Mouse (Mus musculus): ENCODE measurements around the gene Usp2.

DNA sequence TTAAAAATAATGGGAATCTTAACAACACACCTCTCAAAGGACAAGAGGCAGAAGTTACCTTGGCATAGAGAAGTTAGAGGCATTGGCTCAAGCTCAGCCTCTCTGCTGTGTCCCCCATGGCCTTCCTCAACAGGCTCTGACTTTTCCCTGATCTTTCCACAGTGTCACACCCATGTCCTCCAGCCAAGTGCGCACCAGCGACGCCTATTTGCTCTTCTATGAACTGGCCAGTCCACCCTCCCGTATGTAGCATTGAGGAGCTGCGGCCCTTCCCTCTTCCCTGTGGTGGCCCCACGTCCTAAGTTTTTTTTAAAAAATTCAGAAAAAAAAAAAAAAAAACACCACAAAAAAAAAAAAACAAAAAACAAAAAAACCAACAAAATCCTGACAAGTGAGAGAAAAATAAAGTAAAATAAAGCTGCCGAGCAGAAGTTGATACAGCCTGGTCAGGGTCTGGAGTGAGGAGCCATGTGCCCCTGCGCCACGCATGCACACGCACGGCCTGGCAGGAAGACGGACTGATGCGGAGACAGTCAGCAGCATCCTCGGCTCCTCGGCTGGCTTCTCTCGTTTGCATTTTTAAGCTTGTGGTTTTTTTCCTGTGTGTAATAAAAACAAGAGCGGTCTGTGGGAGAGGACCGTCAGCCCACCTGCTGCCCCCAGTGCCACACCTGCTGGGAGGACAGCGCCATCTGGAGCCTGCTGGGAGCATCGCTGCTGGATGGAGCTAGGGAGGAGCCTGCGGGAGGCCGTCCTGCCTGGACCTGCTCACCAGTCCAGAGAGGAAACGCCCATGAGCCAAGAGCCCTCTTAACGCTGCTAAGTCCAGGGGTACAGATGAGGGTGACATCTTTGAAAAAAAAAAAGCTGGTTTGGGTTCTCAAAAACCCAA lies 27.0 kb downstream of the Usp2 start:
- no peak for TF ChIP-seq POLR2A (IDR thresholded peaks at IDR 0.05; ENCODE audit: insufficient read depth, low read length)
- TF ChIP-seq CTCF (IDR thresholded peaks at IDR 0.05; ENCODE audit: low read depth, low read length), result peak; percentile 97

All from ES-Bruce4 (cell line).